Mouse (Mus musculus) MEL-GATA-1-ER (cell line): Measurements from ENCODE around the gene Pom121l12.

Source experiments
- DNase-seq: peaks from one replicate; pipeline ENCODE4 v3.0.0-alpha.2; 2012; ENCODE audit warnings: low read depth; ENCODE audit errors: extremely low read depth

The Pom121l12 gene

GRCm38 (mm10) chr11:14598976-14599375 is at the start of gene Pom121l12:
Pom121l12 (plus strand) TSS chr11:14599276.
- DNase-seq = no peak

DNA sequence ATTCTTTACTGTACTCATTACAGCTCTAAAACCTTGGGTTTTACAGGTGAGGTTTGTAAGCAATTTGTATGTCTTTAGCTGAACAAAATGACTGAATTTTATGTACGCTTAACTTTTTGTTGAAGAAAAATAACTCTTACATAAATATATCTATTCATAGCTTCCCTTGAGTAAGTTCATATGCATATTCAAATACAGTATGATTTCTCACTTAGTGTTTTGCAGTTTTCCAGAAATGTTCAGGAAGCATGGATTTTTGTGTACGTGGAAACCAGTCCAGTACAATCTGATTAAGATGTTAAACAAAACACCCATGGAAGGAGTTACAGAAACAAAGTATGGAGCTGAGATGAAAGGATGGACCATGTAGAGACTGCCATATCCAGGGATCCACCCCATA is 12.8 kb downstream of the Pom121l12 start:
- DNase-seq = no peak
